Mouse (Mus musculus) stomach, embryonic 14.5 days (tissue): ENCODE measurements at regions not wholly inside any gene's neighbourhood (a gene's known extent, or its start where the extent isn't known, plus 50 kb on each side); places are given as distances from the start of the nearest gene placed in this dataset.
"Not testable (repeated sequence)": the region's sequence is repeated elsewhere in the genome, so short reads cannot be mapped to it uniquely, and the experiment has no call there.

ENCODE experiments used
- ATAC-seq: fragments of 200-750 bp; cut with Nextera tagmentation; 2 replicates; pipeline ENCODE4 v1.8.0; 2017; ENCODE audit warnings: low read depth, moderate TSS enrichment; ENCODE audit not compliant: insufficient number of reproducible peaks, insufficient read depth, low FRiP score
- H3K27ac ChIP-seq: fragments of 300-500 bp; sonication (generic); 2 replicates; pipeline ENCODE4 v1.5.1; 2014; ENCODE audit warnings: mild to moderate bottlenecking, low read length, moderate library complexity, mixed read lengths
- H3K27me3 ChIP-seq: fragments of 300-500 bp; sonication (generic); 2 replicates; pipeline ENCODE4 v1.6.1; 2014; ENCODE audit warnings: low read length, control low read depth, mixed read lengths; ENCODE audit not compliant: control insufficient read depth, insufficient read depth
- H3K36me3 ChIP-seq: fragments of 300-500 bp; sonication (generic); 2 replicates; pipeline ENCODE4 v1.6.1; 2014; ENCODE audit warnings: mild to moderate bottlenecking, control low read depth, low read length, moderate library complexity, mixed read lengths; ENCODE audit not compliant: control insufficient read depth, insufficient read depth
- H3K4me1 ChIP-seq: fragments of 300-500 bp; sonication (generic); 2 replicates; pipeline ENCODE4 v1.6.1; 2014; ENCODE audit warnings: low read length, control low read depth, mixed read lengths; ENCODE audit not compliant: control insufficient read depth, insufficient read depth
- H3K4me2 ChIP-seq: fragments of 300-500 bp; sonication (generic); replicated peaks from 2 replicates; pipeline ENCODE4 v1.6.1; 2014; ENCODE audit warnings: low read depth, low read length, control low read depth
- H3K4me3 ChIP-seq: fragments of 300-500 bp; sonication (generic); 2 replicates; pipeline ENCODE4 v1.5.1; 2014; ENCODE audit warnings: low read depth, low read length, control low read depth
- H3K9ac ChIP-seq: fragments of 300-500 bp; sonication (generic); replicated peaks from 2 replicates; pipeline ENCODE4 v1.6.1; 2014; ENCODE audit warnings: low read depth, mild to moderate bottlenecking, control low read depth, low read length, moderate library complexity, mixed read lengths
- H3K9me3 ChIP-seq: fragments of 300-500 bp; sonication (generic); 2 replicates; pipeline ENCODE4 v1.6.1; 2016; ENCODE audit warnings: low read depth, low read length, control low read depth; ENCODE audit not compliant: control insufficient read depth
- WGBS: fragments of 180-500 bp; shearing (Covaris S2); extraction: QIAGEN DNeasy Blood & Tissue Kit; methylation state at CpG from one replicate; pipeline ENCODE4 v1.1.7; 2014; 5-methylcytosine and 5-hydroxymethylcytosine counted together

DNA sequence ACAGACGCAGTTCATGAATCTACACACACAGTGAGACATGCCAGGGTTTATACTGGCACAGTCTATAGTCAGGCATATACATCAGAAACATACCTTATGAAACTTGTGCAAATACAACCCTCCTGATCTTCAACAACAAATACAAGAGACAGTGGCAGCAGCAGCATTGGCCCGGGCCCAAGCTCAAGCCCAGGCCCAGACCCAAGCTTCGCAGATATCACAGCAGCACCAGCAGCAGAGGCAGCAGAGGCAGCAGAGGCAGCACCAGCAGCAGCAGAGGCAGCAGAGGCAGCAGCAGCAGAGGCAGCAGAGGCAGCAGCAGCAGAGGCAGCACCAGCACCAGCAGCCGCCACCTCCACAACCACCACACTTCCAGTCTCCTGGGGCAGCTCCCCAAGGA, 80.0 kb downstream of the Samd9l start:
- no peak for ATAC-seq
- H3K27me3 ChIP-seq, result no peaks in the 10 kb centered on the region
- H3K9me3 ChIP-seq, result no peaks in the 10 kb centered on the region
- H3K27ac ChIP-seq, result no peak overlapping the region
- no peaks in the 10 kb centered on the region for H3K36me3 ChIP-seq
- no peaks in the 10 kb centered on the region for H3K4me1 ChIP-seq
- H3K4me2 ChIP-seq, result no peak overlapping the region
- WGBS, result 86% methylated on average over 4 of the region's 4 CpGs
- H3K9ac ChIP-seq, result no peak overlapping the region
- no peak overlapping the region for H3K4me3 ChIP-seq

DNA sequence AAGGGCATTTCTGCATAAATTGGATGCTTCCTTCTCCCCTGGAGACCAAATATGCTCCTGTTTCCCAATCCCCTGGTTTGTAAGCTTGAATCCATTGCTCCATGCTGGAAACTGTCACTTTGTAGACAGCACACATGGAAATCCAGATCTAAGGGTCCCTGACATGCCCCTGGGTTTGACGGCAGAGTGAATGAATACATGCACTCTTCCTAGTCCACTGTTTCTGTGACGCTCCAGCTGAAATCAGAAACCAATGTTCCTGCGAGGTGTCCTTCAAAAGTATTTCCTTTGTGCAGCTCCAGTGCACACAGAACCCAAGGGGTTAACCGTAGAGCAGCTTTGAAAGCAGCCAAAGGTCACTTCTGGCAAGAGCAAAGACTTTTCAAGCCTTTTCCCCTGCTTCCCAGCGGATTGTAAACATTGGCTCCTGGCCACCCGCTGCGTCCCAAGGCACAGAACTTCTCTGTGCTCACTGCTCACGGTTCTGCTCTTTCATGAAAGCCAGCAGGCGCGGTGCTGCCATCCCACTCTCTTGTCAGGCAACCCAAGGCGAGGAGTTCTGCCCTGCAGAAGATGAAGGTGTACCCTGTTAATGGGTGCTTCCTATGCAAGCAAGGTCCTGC, 91.7 kb downstream of the Samd9l start:
- WGBS, result under 1% methylated on average over 11 of the region's 11 CpGs
- peak; percentile 82 for ATAC-seq
- H3K9ac ChIP-seq, H3K9me3 ChIP-seq, H3K27me3 ChIP-seq, H3K4me1 ChIP-seq, H3K4me3 ChIP-seq, H3K36me3 ChIP-seq: not testable (repeated sequence)
- H3K4me2 ChIP-seq, result peak overlapping the region; percentile 23; the same call in 1 of the 2 replicates
- H3K27ac ChIP-seq, result peak overlapping the region; percentile 58; the same call in 1 of the 2 replicates

DNA sequence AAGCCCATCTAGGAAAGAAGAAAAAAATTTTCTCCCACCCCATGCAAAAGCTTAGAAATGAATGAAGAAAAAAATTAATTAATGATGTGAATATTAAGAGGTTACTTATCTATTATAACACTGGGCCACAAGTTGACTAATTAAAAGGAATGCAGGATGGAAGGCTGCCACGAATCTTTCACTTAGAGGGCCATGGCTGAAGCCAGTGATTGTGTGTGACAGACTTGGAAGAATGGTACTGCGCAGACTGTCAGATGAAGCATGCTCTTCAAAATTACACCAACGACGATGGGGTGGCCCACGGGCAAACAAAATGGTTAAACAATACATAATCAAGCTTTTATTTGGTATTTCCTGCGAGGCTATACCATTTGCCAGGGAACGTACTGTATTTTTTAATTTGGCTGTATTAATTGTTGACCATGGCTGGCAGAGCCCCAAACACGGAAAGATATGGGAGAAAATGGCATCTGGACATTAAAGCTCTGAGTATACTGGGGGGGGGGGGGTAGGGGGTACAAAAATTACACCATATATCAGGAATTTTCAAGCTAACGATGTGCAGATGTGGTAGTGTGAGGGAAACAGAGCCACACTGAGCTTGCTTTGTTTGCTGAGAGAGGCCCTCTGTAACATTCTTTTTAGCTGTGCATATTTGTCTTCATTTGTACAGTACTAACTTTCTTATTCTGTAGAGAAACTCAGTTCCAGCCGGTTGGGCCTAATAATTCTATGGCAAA, 94.3 kb downstream of the Samd9l start:
- H3K36me3 ChIP-seq, ATAC-seq, H3K4me3 ChIP-seq, H3K4me2 ChIP-seq, H3K27ac ChIP-seq, H3K9ac ChIP-seq, H3K4me1 ChIP-seq, H3K27me3 ChIP-seq, H3K9me3 ChIP-seq: not testable (repeated sequence)
- WGBS, result 47% methylated on average over 10 of the region's 10 CpGs

DNA sequence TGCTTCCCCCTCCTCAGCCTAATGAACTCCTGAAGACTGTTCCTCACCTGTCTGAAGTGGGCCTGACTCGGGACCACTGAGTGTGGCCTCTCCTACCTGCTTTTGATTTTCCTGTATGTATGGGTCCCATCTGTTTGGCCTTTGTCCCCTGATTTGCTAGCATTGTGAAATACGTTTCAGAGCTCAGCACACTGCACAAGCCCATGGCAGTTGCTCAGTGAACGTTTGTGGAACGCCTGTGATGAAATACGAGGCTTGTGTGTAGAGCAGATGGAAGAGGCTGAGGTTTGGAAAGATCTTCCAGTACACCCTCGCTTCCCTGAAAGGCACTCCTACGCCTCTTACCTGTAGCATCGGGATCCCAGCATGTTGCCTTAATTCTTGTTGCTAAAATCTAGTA, 106.1 kb downstream of the Samd9l start:
- H3K9ac ChIP-seq, H3K9me3 ChIP-seq, H3K36me3 ChIP-seq, ATAC-seq, H3K4me3 ChIP-seq, H3K4me2 ChIP-seq, H3K27me3 ChIP-seq, H3K4me1 ChIP-seq, H3K27ac ChIP-seq: not testable (repeated sequence)
- 77% methylated on average over 8 of the region's 8 CpGs for WGBS

DNA sequence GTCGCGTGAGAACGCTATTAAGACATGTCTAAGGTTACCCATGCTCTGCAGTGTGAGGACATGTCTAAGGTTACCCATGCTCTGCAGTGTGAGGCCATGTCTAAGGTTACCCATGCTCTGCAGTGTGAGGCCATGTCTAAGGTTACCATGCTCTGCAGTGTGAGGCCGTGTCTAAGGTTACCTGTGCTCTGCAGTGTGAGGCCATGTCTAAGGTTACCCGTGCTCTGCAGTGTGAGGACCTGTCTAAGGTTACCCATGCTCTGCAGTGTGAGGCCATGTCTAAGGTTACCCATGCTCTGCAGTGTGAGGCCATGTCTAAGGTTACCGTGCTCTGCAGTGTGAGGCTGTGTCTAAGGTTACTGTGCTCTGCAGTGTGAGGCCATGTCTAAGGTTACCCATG, 107.4 kb downstream of the Samd9l start:
- not testable (repeated sequence) for H3K4me3 ChIP-seq, H3K4me1 ChIP-seq, ATAC-seq, H3K4me2 ChIP-seq, H3K27me3 ChIP-seq, H3K27ac ChIP-seq, H3K9ac ChIP-seq, H3K9me3 ChIP-seq, H3K36me3 ChIP-seq
- 92% methylated on average over 6 of the region's 6 CpGs for WGBS

DNA sequence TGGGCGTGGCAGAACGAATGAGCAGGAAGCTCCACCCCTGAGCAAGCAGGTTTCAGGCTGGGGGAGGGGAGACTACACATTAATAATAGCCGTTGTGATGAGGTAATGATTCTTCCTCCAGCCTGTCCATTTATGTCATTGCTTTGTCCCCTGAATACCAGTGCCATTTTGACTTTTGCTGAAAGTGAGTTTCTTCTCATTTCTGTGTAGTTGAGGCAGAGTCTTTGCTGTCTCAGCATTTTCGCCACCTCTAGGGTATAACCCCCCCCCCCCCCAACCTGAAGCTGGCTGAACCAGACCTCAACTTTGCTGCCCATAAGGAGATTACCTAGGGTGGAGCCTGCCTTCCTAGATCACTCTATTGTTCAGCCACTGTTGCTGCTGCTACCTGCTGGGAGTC, 130.6 kb downstream of the Samd9l start:
- H3K27ac ChIP-seq, H3K4me3 ChIP-seq, ATAC-seq, H3K4me1 ChIP-seq, H3K36me3 ChIP-seq, H3K9ac ChIP-seq, H3K27me3 ChIP-seq, H3K9me3 ChIP-seq, H3K4me2 ChIP-seq: not testable (repeated sequence)
- WGBS, result 82% methylated on average over 2 of the region's 4 CpGs

DNA sequence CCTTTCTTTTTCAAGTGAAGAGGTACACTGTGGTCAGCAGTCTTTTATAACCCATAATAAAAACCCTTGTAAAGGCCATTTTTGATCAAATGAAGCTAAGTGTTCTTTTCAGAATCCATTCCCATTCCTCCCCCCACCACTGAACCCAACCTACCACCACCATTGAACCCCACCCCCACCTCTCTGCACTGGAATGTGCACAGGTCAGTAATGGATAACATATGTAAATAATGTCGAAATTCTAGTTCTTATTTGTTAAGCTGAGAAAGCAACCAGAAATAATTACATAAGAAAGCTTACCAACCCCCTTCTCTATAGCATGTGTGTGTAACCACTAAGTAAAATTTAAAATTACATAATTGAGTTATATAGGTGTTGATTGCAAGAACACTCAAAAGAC, 133.9 kb downstream of the Samd9l start:
- WGBS, result 46% methylated on average over 1 of the region's 1 CpGs
- 0 out of 2 replicates have a peak, but pooled peaks have one; percentile 58 for ATAC-seq
- not testable (repeated sequence) for H3K27ac ChIP-seq, H3K4me2 ChIP-seq, H3K36me3 ChIP-seq, H3K9ac ChIP-seq, H3K4me1 ChIP-seq, H3K4me3 ChIP-seq, H3K9me3 ChIP-seq, H3K27me3 ChIP-seq
